Mouse (Mus musculus) thymus, postnatal 14 days (tissue): ENCODE results near the gene Lce1c.
A peak's percentile ranks its signal among the peaks of the same experiment; 100 is the strongest.

ENCODE experiments used
- DNase-seq: peaks from one replicate; pipeline ENCODE4 v3.0.0; 2021

The Lce1c gene

DNA sequence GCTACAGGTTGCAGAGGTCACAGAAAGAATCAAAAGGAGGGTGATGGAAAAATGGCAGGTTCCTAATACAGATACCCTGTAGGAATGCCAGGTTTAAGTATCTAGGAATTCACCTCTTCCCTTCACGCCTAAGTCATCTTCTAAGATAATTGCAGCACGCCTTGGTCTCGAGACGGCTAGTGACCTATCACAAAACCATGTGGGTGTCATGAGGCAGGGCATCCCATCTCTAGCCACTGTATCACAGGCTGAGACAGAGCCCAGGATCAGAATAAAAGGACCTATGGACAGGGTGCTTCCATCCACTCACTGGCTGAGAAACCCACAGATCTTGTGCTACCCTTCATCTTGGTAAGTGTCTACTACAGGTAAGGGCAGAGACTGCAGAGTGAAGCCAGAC is at the start of gene Lce1c:
Gene Lce1c, plus strand, starts transcription at position 301 of the 400 bp plus-strand sequence.
- no peak for DNase-seq

DNA sequence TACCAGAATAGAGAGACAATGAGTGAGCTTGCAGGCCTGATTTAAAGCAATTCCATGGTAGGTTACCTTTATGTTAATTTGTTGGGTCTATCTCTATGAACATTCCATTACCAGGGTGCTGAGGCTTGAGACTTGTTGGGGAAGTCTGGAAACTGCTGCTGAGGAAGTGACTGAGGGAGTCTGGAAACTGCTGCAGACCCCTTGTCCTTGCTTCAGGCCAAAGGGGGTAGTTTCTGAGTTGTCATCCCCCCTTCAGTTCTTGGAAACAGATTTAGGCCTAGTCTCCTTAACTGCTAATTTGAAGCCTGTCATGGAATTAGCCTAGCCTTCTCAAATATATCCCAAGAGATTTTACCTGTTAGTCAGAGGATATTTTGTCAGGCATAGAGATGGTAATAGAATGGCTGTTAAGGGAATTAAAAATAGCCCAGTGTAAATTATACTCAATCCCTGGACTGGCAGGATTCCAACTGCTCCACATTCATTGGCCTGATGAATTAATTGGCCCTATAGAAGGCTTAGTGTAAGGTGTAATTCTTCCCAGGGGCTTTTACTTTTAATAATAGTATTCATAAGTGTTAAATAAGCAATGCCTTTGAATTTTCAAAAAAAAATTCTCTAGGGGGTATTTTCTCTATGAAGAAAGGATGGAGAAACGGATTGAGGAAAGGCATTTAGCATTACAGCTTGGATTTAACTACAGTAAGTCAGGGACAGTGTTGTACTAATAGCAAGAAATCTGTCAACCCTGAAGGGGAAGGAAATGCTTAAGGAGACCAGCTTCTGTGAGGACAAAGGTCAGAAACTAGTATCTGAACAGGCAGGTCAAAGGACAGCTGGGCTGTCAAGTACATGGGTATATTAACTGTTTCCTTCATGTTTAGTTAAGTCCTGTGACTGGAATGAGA is 41.0 kb upstream of the Lce1c start:
- no peak for DNase-seq

DNA sequence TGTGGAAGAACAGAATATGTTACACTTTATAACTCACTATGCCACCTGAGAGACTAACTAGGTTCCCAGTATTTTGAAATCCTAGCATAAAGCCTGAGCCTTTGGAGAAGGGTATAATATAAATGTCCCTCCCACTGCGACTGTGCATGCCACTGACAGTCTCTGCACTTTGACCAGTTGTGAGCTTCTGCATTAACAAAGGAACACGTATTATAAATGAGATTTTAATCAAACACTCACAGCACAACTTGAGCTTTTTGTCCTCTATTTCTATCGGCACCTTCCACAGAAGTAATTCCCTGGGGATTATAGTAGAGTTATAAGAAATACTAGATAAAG is 40.4 kb upstream of the Lce1c start:
- no peak for DNase-seq

DNA sequence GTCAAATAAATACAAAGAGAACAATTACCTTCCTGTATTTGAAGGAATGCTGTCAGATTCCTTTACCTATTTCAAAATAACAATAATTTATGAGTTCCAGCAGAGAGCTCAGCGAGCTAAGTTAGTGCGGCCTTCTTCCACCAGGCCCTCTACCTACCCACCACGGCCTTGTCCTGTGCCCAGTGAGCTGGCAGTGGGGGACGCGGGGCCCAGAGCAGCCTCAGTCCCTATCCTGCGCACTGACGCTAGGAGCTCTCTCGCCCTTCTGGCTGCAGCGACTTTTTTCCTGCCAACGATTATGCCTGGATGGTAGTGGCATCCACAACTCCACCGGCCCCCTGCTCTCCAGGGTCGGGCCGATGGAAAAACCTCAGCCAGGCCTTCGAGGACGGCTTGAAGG is 39.2 kb upstream of the Lce1c start:
- DNase-seq = no peak

DNA sequence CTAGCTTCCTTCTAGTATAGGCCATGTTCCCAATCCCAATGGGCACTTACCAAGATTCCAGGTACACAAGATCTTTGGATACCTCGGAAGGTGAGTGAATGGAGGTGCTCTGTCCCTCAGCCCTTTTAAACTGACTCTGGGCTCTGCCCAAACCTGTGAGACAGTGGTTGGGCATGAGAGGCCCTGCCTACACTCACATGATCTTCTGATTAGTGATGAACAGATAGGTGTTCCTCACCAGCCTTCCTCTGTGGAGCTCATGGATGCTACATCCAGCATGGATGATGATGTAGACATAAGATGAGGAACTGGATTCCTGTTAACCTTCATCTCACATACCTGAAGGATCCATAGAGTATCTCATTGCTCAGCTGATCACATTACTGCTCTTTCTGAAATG is 30.8 kb upstream of the Lce1c start, which contains the start of gene Lce1a1:
Gene Lce1a1, minus strand, starts transcription at position 101 of the 400 bp plus-strand sequence.
- no peak for DNase-seq

DNA sequence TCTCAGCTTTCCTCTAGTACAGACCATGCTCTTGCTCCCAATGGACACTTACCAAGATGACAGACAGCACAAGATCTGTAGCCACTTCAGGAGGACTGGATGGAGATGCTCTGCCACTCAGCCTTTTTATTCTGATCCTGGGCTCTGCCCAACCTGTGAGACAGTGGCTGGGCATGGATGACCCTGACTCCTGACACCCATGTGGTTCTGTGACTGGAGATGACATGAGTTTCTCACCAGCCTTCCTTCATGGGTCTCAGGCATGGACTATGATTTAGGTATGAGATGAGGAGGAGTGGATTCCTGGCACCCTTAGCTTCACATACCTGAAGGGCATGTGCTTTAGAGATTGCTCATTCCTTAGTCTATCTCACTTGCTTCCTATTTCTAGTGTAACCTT is 22.2 kb upstream of the Lce1c start, which contains the start of gene Lce1b:
Gene Lce1b, minus strand, starts transcription at position 101 of the 400 bp plus-strand sequence.
- DNase-seq = no peak

- no peak for DNase-seq
These were observed 8.8 kb upstream of the Lce1c start, which contains the start of gene Lce1a2 for GRCm38 (mm10) chr3:92670215-92670614. Gene Lce1a2 (minus strand): TSS chr3:92670315.

- DNase-seq = no peak
These were observed 8.1 kb downstream of the Lce1c start, which contains the start of gene Lce1d for GRCm38 (mm10) chr3:92687110-92687509. Gene Lce1d (minus strand): TSS chr3:92687210.

- peak; percentile 32 for DNase-seq
These were observed 10.1 kb downstream of the Lce1c start for GRCm38 (mm10) chr3:92689154-92689553.

- DNase-seq = no peak
These were observed 12.6 kb downstream of the Lce1c start for GRCm38 (mm10) chr3:92691688-92692087.

- DNase-seq = no peak
These were observed 15.6 kb downstream of the Lce1c start for GRCm38 (mm10) chr3:92694613-92695012.

GRCm38 (mm10) chr3:92708974-92709373 is 29.9 kb downstream of the Lce1c start, which contains the start of gene Lce1e:
Gene Lce1e (minus strand): TSS chr3:92709074.
- no peak for DNase-seq

GRCm38 (mm10) chr3:92715122-92715521 is 36.1 kb downstream of the Lce1c start:
- no peak for DNase-seq

GRCm38 (mm10) chr3:92720250-92720649 is 41.2 kb downstream of the Lce1c start, which contains the start of gene Lce1f:
Gene Lce1f (minus strand): TSS chr3:92720350.
- no peak for DNase-seq

GRCm38 (mm10) chr3:92722631-92723030 is 43.6 kb downstream of the Lce1c start:
- no peak for DNase-seq
